Mouse (Mus musculus) granulocyte monocyte progenitor cell, adult 5-6 weeks (primary cell): ENCODE measurements around the gene Wrnip1. TPM values are rescaled to one million over a fixed set of nuclear protein-coding genes. Genes with fewer than 3 reads are reported as not detected.
A peak's percentile ranks its signal among the peaks of the same experiment; 100 is the strongest.
"Not testable (repeated sequence)": the region's sequence is repeated elsewhere in the genome, so short reads cannot be mapped to it uniquely, and the experiment has no call there.

Experiments
- ATAC-seq: replicated peaks from 2 replicates; pipeline ENCODE4 v1.8.0; 2016; ENCODE audit warnings: mild to moderate bottlenecking, moderate TSS enrichment, inconsistent platforms; ENCODE audit not compliant: poor library complexity, severe bottlenecking
- total RNA-seq, 2 experiments: library from RNA; stranded (forward) in 1 of 2; stranded (reverse) in 1 of 2; fragments of 200-712, 200-1000 nt in 1 of 2; fragments of >200 nt in 1 of 2; fragmentation: Nextera tagmentation in 1 of 2; gene quantifications; 2 replicates each; pipeline ENCODE4 v1.2.3; 2014 to 2017

Gene Wrnip1
- total RNA-seq, 2 experiments from 2014 or later: 44.0 to 48.3 TPM

DNA sequence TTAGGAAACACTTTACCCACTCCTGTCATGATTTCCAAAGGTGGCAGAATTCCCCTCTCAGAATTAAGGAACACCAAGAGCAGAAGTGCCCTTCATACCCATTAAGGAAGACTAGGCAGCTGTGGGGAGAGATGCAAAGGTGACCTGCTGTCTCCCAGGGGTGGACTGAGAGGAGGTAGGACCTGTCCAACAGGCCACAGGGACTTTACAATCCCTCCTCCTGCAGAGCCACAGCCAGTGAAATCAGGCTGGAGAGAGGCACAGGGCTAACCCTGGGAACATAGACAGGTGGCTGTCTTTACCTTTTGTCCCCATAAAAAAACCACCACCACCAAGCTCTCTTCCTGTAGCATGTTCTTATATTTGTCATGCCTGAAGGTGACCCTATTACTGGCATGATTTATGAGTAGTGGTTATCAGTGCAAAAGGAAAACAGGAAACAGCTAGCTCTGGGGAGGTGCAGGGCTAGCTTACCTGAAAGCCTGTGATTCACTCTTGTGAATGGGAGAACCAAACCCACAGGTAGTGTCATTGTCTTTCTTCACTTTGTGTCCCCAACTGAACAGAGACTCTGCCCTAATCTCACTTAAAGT lies 47.8 kb downstream of the Wrnip1 start:
- peak; percentile 4; the same call in 1 of the 2 replicates for ATAC-seq

DNA sequence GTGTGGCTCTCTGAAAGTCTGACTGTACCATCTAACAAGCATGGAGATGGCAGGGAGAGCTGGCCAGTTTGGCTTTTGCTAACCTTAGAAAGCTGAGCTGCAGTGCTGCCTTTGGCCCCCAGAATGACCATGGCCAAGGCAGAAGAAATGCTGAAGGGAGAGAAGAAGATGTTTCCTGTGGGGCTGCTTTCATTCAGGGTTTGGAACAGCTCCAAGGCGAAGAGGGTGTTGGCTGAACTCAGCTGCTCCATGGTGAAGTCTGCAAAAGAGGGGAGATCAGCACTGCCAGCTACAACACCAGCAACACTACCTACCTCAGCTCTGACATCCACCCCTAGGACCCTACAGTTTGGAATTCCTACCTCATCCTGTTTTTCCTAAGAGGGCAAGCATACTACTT lies 48.3 kb downstream of the Wrnip1 start:
- ATAC-seq: no peak

DNA sequence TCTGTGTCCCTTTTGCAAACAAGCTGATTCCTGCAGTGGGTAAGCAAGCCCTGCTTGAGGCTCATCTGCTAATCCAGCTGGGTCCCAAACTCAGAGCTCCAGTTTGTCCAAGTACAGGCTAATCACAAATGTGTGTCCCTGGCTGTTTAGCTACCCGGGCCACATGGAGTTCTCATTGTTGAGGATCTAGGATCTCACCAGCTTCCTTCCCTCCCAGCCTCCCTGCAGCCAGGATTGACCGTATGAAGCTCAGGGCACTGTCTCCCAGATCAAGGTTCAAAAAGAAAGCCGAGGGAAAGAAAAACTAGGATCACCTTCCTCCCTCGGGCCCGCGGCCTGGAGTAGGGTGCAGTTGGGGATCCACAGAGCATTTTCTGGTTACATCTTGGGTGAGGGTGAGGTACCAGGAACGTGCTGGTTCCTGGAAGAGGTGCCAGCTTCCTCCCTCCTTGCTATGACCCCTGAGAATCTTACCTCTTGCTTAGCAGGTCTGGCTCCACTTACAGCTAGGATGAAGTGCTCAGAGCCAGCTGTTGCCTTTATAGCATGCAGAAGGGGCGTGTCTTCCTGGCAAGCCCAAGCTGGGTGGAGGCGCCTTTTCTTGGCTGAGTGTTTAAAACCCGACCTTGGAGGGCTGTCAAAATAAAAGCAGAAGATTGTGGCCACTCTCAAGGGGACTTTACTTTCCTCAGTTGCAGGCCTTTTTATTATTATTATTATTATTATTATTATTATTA lies 49.0 kb downstream of the Wrnip1 start, which contains the start of gene Serpinb1a:
Serpinb1a (minus strand) TSS at position 518 of the 737 bp plus-strand sequence.
- peak; percentile 64 for ATAC-seq

DNA sequence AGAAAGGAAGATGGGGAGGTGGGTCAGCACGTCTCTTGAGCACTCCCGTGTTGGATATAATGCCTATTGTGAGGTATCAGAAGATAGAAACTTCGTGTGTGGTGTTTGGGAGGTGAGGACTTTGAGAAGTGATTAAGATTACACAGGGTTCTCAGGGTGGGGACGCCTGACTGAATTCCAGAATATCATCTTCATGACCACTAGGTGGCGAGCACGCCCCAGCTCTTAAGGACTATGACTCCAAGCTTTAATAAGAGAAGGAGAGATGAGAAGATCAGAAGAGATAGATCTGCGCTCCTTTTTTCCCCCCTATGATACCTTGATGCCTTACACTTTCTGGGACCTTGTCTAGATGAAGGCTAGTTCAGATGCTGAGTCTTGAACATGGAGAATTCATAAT lies 50.1 kb downstream of the Wrnip1 start:
- peak; percentile 62 for ATAC-seq

DNA sequence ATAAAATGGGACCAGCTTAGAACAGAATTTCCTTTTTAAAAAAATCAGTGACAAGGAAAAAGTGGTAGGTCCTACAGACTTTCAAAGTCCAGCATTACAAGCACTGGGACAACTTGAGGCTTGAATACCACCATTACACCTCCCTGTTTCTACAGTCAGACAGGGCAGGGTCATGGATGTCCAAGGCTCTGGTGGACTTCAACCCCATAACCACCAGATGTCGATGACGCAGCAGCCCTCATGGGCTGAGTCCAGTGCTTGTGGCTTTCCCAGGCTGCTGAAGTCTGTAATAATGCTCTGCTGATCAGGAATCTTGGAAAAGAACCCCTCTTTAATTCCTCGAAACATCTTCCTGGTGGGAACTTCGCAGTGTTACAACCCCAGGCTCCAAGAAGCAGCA lies 50.7 kb downstream of the Wrnip1 start:
- ATAC-seq: no peak

DNA sequence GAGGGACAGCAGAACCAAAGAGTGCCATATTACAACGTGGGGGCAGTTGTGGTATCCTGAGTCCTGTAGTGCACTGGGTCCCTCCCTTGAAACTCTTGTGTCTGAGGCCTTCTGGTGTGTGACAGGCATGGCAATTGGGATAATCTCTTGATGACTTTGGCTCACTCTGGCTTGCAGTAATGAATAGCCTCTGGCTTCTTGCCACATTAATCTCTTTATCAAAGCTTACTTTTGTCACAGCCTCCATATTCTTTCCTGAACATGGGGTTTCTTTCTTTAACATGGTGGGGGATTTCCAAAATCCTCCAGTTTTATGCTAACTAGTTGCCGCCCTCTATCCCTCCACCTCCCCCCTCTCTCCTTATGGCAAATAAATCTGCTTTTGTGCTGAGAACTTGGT lies 51.2 kb downstream of the Wrnip1 start:
- no peak for ATAC-seq

DNA sequence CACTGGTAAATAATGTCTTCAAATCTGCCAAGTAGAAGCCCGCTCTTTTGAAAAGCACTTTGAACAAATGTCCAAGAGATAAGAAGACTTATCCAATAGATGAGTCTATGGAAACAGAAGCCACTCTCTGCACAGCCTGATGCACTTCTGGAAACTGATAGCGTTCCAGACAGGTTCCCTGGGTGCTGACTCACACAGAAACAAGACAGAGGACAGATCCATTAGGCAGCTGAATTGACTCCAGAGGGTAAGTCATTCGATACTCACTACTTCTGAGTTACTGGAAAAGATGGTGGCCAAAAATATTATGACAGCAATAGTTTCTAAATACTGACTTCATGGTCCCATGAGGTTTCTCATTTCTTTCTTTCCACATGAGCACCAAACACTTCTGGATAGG lies 59.0 kb downstream of the Wrnip1 start:
- no peak for ATAC-seq

DNA sequence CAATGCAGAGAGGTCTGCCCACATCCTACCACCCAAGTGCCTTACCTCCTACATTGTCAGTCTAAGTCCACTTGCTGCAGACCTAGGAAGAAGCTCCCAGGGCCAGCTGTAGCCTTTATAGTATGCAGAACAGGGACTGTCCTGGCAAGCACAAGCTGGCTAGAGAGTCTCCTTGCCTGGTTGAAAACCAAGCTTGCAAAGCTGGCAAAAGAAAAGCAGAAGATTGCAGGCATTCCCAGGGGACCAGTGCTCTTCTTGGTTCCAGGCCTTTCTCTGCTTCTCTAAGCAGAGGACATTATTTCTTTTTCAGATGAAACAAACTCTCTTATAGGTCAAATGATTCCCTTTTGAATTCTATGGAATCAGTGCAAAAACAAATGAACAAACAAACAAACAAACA lies 61.6 kb downstream of the Wrnip1 start:
- no peak for ATAC-seq

DNA sequence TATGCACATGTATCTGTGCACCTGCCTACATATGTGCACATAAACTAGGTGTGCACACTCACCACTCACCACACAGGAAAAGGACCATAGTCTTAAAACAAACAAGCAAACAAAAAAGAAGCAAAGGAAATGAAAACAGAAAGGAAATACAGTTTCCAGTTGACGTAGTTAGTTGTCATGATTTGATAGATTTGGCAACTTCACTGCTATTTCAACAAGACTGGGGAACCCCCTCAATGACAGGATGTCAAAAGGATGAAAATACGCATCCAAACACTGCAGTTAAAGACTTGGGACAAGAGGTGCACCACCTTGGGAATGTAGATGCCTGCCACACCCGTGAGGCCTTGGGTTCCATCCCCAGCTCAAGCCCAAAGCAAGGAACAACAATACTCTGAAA lies 62.7 kb downstream of the Wrnip1 start:
- not testable (repeated sequence) for ATAC-seq

DNA sequence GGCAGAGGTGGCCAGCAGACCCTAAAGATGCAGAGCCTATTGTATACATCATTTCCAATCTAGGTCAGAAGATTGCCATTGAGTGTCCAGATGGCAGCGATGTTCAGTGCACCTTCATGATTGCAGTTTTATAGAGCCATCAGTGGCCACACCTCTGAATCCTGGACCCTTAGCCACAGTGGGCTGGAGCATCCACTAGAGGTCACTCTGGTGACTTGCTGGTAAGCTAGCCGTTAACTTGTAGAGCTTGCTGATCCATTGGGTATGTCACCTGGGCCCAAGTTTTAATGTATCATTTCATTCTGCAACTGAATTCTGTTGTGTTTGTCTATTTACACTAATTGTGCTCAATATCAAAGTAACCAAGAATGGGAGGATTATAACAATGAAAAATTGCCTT lies 63.8 kb downstream of the Wrnip1 start:
- 0 out of 2 replicates have a peak, but pooled peaks have one; percentile 26 for ATAC-seq

DNA sequence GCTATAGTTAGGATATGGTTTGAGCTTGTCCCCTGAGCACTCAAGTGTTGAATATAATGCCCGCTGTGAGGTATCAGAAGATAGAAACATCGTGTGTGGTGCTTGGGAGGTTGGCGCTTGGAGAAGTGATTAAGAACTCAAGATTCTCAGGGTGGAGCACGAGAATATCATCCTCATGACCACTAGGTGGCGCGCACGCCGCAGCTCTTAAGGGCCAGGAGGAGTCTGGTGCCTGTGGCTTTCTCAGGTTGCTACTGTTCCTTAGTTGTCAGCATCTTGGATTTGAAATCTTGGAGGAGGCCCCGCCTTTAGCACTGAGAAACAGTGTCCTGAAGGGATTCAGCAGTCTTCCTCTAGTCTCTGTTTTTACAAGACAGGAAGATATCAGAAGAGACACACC lies 64.6 kb downstream of the Wrnip1 start:
- ATAC-seq: peak; percentile 76

DNA sequence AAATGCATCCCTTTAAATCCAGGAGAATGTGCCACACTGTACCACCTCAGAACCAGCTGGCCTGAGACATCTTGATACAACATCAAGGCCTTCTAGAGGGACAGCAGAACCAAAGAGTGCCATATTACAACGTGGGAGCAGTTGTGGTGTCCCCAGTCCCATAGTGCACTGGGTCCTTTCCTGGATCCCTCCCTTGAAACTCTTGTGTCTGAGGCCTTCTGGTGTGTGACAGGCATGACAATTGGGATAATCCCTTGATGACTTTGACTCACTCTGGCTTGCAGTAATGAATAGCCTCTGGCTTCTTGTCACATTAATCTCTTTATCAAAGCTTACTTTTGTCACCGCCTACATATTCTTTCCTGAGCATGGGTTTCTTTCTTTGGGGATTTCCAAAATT lies 65.2 kb downstream of the Wrnip1 start:
- ATAC-seq: no peak

DNA sequence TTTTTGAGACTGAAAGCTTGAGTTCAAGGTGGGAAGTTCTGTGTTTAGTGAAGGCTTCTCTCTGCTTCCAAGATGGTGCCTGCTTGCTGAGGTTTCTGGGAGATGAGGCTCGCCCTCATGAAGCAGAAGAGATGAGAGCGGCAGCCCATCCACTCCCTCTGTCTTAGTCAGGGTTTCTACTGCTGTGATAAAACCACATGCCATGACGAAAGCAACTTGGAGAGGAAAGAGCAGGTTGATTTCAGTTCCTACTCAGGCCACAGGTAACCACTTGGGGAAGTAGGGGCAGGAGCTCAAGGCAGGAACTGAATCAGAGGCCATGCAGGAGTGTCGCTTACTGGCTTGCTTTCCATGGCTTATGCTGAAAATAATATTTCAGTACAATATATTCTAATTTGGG lies 66.4 kb downstream of the Wrnip1 start:
- peak; percentile 85 for ATAC-seq

DNA sequence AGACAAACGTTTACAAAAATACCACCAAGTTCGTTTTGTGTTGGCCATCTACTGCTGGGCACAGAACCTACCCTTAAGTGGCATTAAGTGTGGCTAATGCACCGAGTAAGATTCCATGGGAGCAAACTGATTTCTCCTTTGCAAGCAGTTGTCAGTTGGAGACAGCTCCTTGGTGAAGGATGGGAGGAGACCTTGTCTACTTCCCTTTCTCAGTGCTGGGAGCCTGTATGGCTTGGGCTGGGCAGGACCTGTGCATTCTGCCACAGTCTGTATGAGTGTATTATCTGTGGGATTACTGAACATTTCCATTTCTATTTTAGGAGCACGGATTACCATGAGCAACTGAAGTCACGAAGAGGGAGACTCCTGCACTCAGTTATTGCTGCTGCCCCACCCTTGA lies 67.0 kb downstream of the Wrnip1 start:
- ATAC-seq: peak; percentile 47

Other genes starting within 250 kb of the Wrnip1 start
- gene Mylk4, start 18.1 kb upstream of the Wrnip1 start, total RNA-seq (2014; fragmentation: Nextera tagmentation): not detected in 2 replicates
- not detected in 2 replicates for gene Mylk4, start 18.1 kb upstream of the Wrnip1 start, total RNA-seq (2017)
- gene D930007J09Rik, start 811 bp downstream of the Wrnip1 start, total RNA-seq (2014; fragmentation: Nextera tagmentation): not detected in 2 replicates
- gene D930007J09Rik, start 811 bp downstream of the Wrnip1 start, total RNA-seq (2017): not detected in 2 replicates
- gene Serpinb1a, start 49.1 kb downstream of the Wrnip1 start, total RNA-seq (2014; fragmentation: Nextera tagmentation): 232 and 310 TPM in 2 replicates
- gene Serpinb1a, start 49.1 kb downstream of the Wrnip1 start, total RNA-seq (2017): 511 and 544 TPM in 2 replicates
- gene Serpinb1c, start 96.2 kb downstream of the Wrnip1 start, total RNA-seq (2014; fragmentation: Nextera tagmentation): not detected in 2 replicates
- gene Serpinb1c, start 96.2 kb downstream of the Wrnip1 start, total RNA-seq (2017): not detected in 2 replicates
- gene Serpinb6b, start 163.2 kb downstream of the Wrnip1 start, total RNA-seq (2014; fragmentation: Nextera tagmentation): 1.9 and 2.2 TPM in 2 replicates
- gene Serpinb6b, start 163.2 kb downstream of the Wrnip1 start, total RNA-seq (2017): 5.1 and 5.9 TPM in 2 replicates
- gene Serpinb9, start 201.2 kb downstream of the Wrnip1 start, total RNA-seq (2014; fragmentation: Nextera tagmentation): 4.8 and 5.0 TPM in 2 replicates
- gene Serpinb9, start 201.2 kb downstream of the Wrnip1 start, total RNA-seq (2017): 3.2 and 4.2 TPM in 2 replicates
- gene Serpinb9b, start 225.4 kb downstream of the Wrnip1 start, total RNA-seq (2014; fragmentation: Nextera tagmentation): not detected in 2 replicates
- gene Serpinb9b, start 225.4 kb downstream of the Wrnip1 start, total RNA-seq (2017): not detected in 2 replicates